Mouse (Mus musculus): ENCODE data around the gene Uts2b. TPM values are rescaled to one million over a fixed set of nuclear protein-coding genes. Genes with fewer than 3 reads are reported as not detected.

Uts2b gene
- polyA plus RNA-seq (2015; fragmentation: Nextera tagmentation; extraction: Ambion mirVana): not detected in 2 replicates

- Histone ChIP-seq H3K27ac (no peak within 1 kb of the TSS), H3K4me2 (no peak within 1 kb of the TSS), H3K36me3 (no peaks in the 10 kb centered on the region), H3K9ac (no peak within 1 kb of the TSS), H3K4me3 (replicated peaks) (no peak within 1 kb of the TSS), H3K4me1 (no peaks in the 10 kb centered on the region), H3K9me3 (replicated peaks) (no peaks in the 10 kb centered on the region), H3K27me3 (no peaks in the 10 kb centered on the region)
- WGBS: 70% methylated on average over 8 of the region's 8 CpGs
- no peak for ATAC-seq (replicated peaks; ENCODE audit: low FRiP score)
Observed at GRCm38 (mm10) chr16:27370191-27370590, at the start of gene Uts2b. Gene Uts2b, minus strand, starts transcription at chr16:27370239.

GRCm38 (mm10) chr16:27417632-27418031 is 47.6 kb upstream of the Uts2b start:
- no peaks in the 10 kb centered on the region for H3K4me1 ChIP-seq
- H3K9me3 ChIP-seq (replicated peaks): no peaks in the 10 kb centered on the region
- no peak overlapping the region for H3K9ac ChIP-seq
- peaks cover 77% of the 10 kb centered on the region for H3K36me3 ChIP-seq
- H3K27me3 ChIP-seq: no peaks in the 10 kb centered on the region
- 88% methylated on average over 3 of the region's 3 CpGs for WGBS
- no peak overlapping the region for H3K4me3 ChIP-seq (replicated peaks)
- H3K27ac ChIP-seq: no peak overlapping the region
- ATAC-seq (replicated peaks; ENCODE audit: low FRiP score): no peak
- H3K4me2 ChIP-seq: no peak overlapping the region

- H3K27me3 ChIP-seq: no peaks in the 10 kb centered on the region
- H3K36me3 ChIP-seq: peaks cover 76% of the 10 kb centered on the region
- no peak overlapping the region for H3K9ac ChIP-seq
- H3K27ac ChIP-seq: no peak overlapping the region
- no peaks in the 10 kb centered on the region for H3K9me3 ChIP-seq (replicated peaks)
- ATAC-seq (replicated peaks; ENCODE audit: low FRiP score): no peak
- H3K4me3 ChIP-seq (replicated peaks): no peak overlapping the region
- no peaks in the 10 kb centered on the region for H3K4me1 ChIP-seq
- no peak overlapping the region for H3K4me2 ChIP-seq
- 82% methylated on average over 6 of the region's 6 CpGs for WGBS
Observed at GRCm38 (mm10) chr16:27416937-27417584, 47.0 kb upstream of the Uts2b start.

- ATAC-seq (replicated peaks; ENCODE audit: low FRiP score): no peak
- Histone ChIP-seq H3K4me1 (no peaks in the 10 kb centered on the region), H3K27me3 (no peaks in the 10 kb centered on the region), H3K9me3 (replicated peaks) (no peaks in the 10 kb centered on the region), H3K36me3 (peaks cover 28% of the 10 kb centered on the region), H3K9ac (no peak overlapping the region), H3K27ac (no peak overlapping the region), H3K4me2 (no peak overlapping the region), H3K4me3 (replicated peaks) (no peak overlapping the region)
Observed at GRCm38 (mm10) chr16:27404107-27404506, 34.1 kb upstream of the Uts2b start.

- Histone ChIP-seq H3K4me3 (replicated peaks) (no peak overlapping the region), H3K4me2 (no peak overlapping the region), H3K9ac (no peak overlapping the region), H3K27ac (no peak overlapping the region), H3K9me3 (replicated peaks) (no peaks in the 10 kb centered on the region), H3K36me3 (peaks cover 10% of the 10 kb centered on the region), H3K27me3 (no peaks in the 10 kb centered on the region), H3K4me1 (no peaks in the 10 kb centered on the region)
- WGBS: 93% methylated on average over 2 of the region's 2 CpGs
- no peak for ATAC-seq (replicated peaks; ENCODE audit: low FRiP score)
Observed at GRCm38 (mm10) chr16:27401579-27401978, 31.5 kb upstream of the Uts2b start.

GRCm38 (mm10) chr16:27399719-27400253 is 29.7 kb upstream of the Uts2b start:
- WGBS: 89% methylated on average over 6 of the region's 6 CpGs
- no peak overlapping the region for H3K4me3 ChIP-seq (replicated peaks)
- H3K9me3 ChIP-seq (replicated peaks): no peaks in the 10 kb centered on the region
- no peak overlapping the region for H3K27ac ChIP-seq
- H3K4me1 ChIP-seq: no peaks in the 10 kb centered on the region
- no peak overlapping the region for H3K4me2 ChIP-seq
- no peak for ATAC-seq (replicated peaks; ENCODE audit: low FRiP score)
- H3K27me3 ChIP-seq: no peaks in the 10 kb centered on the region
- H3K9ac ChIP-seq: no peak overlapping the region
- H3K36me3 ChIP-seq: peaks cover 4% of the 10 kb centered on the region; the same call in 1 of the 2 replicates

- H3K27ac ChIP-seq: no peak overlapping the region
- no peak overlapping the region for H3K4me3 ChIP-seq (replicated peaks)
- H3K27me3 ChIP-seq: no peaks in the 10 kb centered on the region
- no peak overlapping the region for H3K9ac ChIP-seq
- H3K9me3 ChIP-seq (replicated peaks): no peaks in the 10 kb centered on the region
- no peak overlapping the region for H3K4me2 ChIP-seq
- H3K36me3 ChIP-seq: peaks cover 4% of the 10 kb centered on the region; the same call in 1 of the 2 replicates
- no peaks in the 10 kb centered on the region for H3K4me1 ChIP-seq
- no peak for ATAC-seq (replicated peaks; ENCODE audit: low FRiP score)
- WGBS: 84% methylated on average over 3 of the region's 3 CpGs
Observed at GRCm38 (mm10) chr16:27399026-27399718, 29.1 kb upstream of the Uts2b start.

GRCm38 (mm10) chr16:27396951-27397350 is 26.9 kb upstream of the Uts2b start:
- H3K36me3 ChIP-seq: peaks cover 4% of the 10 kb centered on the region; the same call in 1 of the 2 replicates
- no peaks in the 10 kb centered on the region for H3K27me3 ChIP-seq
- no peaks in the 10 kb centered on the region for H3K9me3 ChIP-seq (replicated peaks)
- no peak for ATAC-seq (replicated peaks; ENCODE audit: low FRiP score)
- H3K4me2 ChIP-seq: no peak overlapping the region
- no peak overlapping the region for H3K4me3 ChIP-seq (replicated peaks)
- no peaks in the 10 kb centered on the region for H3K4me1 ChIP-seq
- H3K27ac ChIP-seq: no peak overlapping the region
- no peak overlapping the region for H3K9ac ChIP-seq
- WGBS: 97% methylated on average over 1 of the region's 1 CpGs

- H3K27ac ChIP-seq: no peak overlapping the region
- no peaks in the 10 kb centered on the region for H3K4me1 ChIP-seq
- H3K36me3 ChIP-seq: peaks cover 4% of the 10 kb centered on the region; the same call in 1 of the 2 replicates
- no peak overlapping the region for H3K9ac ChIP-seq
- 90% methylated on average over 4 of the region's 4 CpGs for WGBS
- H3K4me2 ChIP-seq: no peak overlapping the region
- no peaks in the 10 kb centered on the region for H3K27me3 ChIP-seq
- no peak overlapping the region for H3K4me3 ChIP-seq (replicated peaks)
- H3K9me3 ChIP-seq (replicated peaks): no peaks in the 10 kb centered on the region
- no peak for ATAC-seq (replicated peaks; ENCODE audit: low FRiP score)
Observed at GRCm38 (mm10) chr16:27395251-27396037, 25.4 kb upstream of the Uts2b start.

GRCm38 (mm10) chr16:27391845-27392244 is 21.8 kb upstream of the Uts2b start:
- H3K9ac ChIP-seq: no peak overlapping the region
- no peaks in the 10 kb centered on the region for H3K9me3 ChIP-seq (replicated peaks)
- no peak overlapping the region for H3K4me3 ChIP-seq (replicated peaks)
- no peaks in the 10 kb centered on the region for H3K27me3 ChIP-seq
- ATAC-seq (replicated peaks; ENCODE audit: low FRiP score): no peak
- no peak overlapping the region for H3K27ac ChIP-seq
- peaks cover 15% of the 10 kb centered on the region for H3K4me1 ChIP-seq
- WGBS: 70% methylated on average over 2 of the region's 2 CpGs
- H3K36me3 ChIP-seq: peaks cover 4% of the 10 kb centered on the region; the same call in 1 of the 2 replicates
- H3K4me2 ChIP-seq: no peak overlapping the region

GRCm38 (mm10) chr16:27390306-27390705 is 20.3 kb upstream of the Uts2b start:
- H3K4me1 ChIP-seq: peaks cover 15% of the 10 kb centered on the region

More at GRCm38 (mm10) chr16:27390306-27390705, 20.3 kb upstream of the Uts2b start:
- Histone ChIP-seq H3K36me3 (no peaks in the 10 kb centered on the region), H3K27ac (no peak overlapping the region), H3K9ac (0 out of 2 replicates have a peak overlapping the region, but pooled peaks have one; percentile 90), H3K9me3 (replicated peaks) (no peaks in the 10 kb centered on the region), H3K27me3 (no peaks in the 10 kb centered on the region), H3K4me3 (replicated peaks) (peak overlapping the region; percentile 82), H3K4me2 (peak overlapping the region; percentile 66)
- WGBS: 75% methylated on average over 4 of the region's 4 CpGs
- ATAC-seq (replicated peaks; ENCODE audit: low FRiP score): no peak

All from kidney, embryonic 15.5 days (tissue).